Mouse (Mus musculus) small intestine, adult 2 months (tissue): ENCODE results near the gene Trim45.

Source experiments
- CTCF ChIP-seq: fragments of 200-500 bp; IDR thresholded peaks from 2 replicates; pipeline ENCODE4 v1.5.1; 2012; ENCODE audit warnings: low read depth, mild to moderate bottlenecking, control low read depth, inconsistent platforms, low read length, moderate library complexity, mixed read lengths; ENCODE audit not compliant: insufficient replicate concordance, insufficient read length; ENCODE audit errors: extremely low read depth
- POLR2A ChIP-seq: fragments of 200-500 bp; IDR thresholded peaks from 2 replicates; pipeline ENCODE4 v1.6.1; 2012; ENCODE audit warnings: low read depth, mild to moderate bottlenecking, control low read depth, inconsistent platforms, low read length, moderate library complexity

GRCm38 (mm10) chr3:100908594-100908993 is 13.4 kb upstream of the Trim45 start:
- TF ChIP-seq CTCF, result no peak
- no peak for TF ChIP-seq POLR2A
